Comparison of ENCODE assay signal across 8 mouse cellular contexts in the genomic region with DNA sequence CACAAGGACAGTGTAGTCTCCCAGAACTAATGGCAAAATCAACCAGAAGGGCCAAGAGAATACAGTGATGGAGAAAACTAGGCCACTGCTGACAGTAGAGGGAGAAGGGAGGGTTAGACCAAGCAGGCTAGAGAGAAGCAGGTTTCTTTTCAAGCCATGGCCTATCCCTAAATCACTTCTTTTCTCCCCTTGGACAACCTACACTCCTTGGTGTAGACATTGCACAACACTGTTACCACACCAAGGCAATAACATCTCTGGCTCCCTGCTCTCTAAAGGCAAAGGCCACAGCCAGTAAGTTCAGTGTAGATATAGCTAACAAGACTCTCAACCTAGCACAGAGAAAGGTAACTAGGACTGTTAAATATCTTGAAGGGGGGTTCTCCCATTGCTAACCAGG. TPM values are rescaled to one million over a fixed set of nuclear protein-coding genes. Genes with fewer than 3 reads are reported as not detected.
DNase-seq lines count a peak whose midpoint lies in the region; ATAC-seq and TF ChIP-seq lines count a peak whose summit lies in the region.

No protein-coding gene starts in this region.

- TF ChIP-seq CTCF in kidney, adult 2 months (conservative IDR thresholded peaks at IDR 0.05; ENCODE audit: insufficient read depth, insufficient read length, low read depth, low read length) = no peak

- H3K9me3 ChIP-seq in hindbrain, embryonic 14.5 days (ENCODE audit: control insufficient read depth, low read length) = no peaks in the 10 kb centered on the region
- H3K9me3 ChIP-seq in midbrain, embryonic 13.5 days = no peaks in the 10 kb centered on the region

- peak overlapping the region; percentile 9; the same call in 1 of the 2 replicates for H3K4me3 ChIP-seq in kidney, adult 2 months (ENCODE audit: insufficient read depth, low read depth, low read length)
- peak overlapping the region; percentile 75 for H3K4me3 ChIP-seq in brown adipose tissue, adult 24 weeks (ENCODE audit: insufficient read depth, low read depth, low read length)
- H3K4me3 ChIP-seq in hindbrain, embryonic 14.5 days (replicated peaks; ENCODE audit: low read length) = peak overlapping the region; percentile 92
- peak overlapping the region; percentile 96 for H3K4me3 ChIP-seq in midbrain, embryonic 13.5 days (replicated peaks)

- H3K4me1 ChIP-seq in kidney, adult 2 months (ENCODE audit: control insufficient read depth, insufficient read depth, low read length) = peaks cover 10% of the 10 kb centered on the region; the same call in 1 of the 2 replicates
- H3K4me1 ChIP-seq in brown adipose tissue, adult 24 weeks (ENCODE audit: control insufficient read depth, insufficient read depth, insufficient read length, low read length) = peaks cover 4% of the 10 kb centered on the region; the same call in 1 of the 2 replicates
- H3K4me1 ChIP-seq in hindbrain, embryonic 14.5 days (replicated peaks; ENCODE audit: control insufficient read depth, insufficient read depth, low read length) = peaks cover 16% of the 10 kb centered on the region
- peaks cover 29% of the 10 kb centered on the region for H3K4me1 ChIP-seq in midbrain, embryonic 13.5 days (replicated peaks)

- H3K4me2 ChIP-seq in hindbrain, embryonic 14.5 days (replicated peaks) = peak overlapping the region; percentile 84
- H3K4me2 ChIP-seq in midbrain, embryonic 13.5 days (replicated peaks) = peak overlapping the region; percentile 90

- no peak for DNase-seq in kidney, adult 2 months
- DNase-seq in kidney, adult 18-20 months = no peak
- no peak for DNase-seq in hindbrain, embryonic 14.5 days (ENCODE audit: low spot score)
- no peak for DNase-seq in layer of hippocampus, adult 8-10 months (ENCODE audit: low spot score in 2 of 2)
- no peak for DNase-seq in gastrocnemius, adult 18-20 months (ENCODE audit: low spot score)

- H3K9ac ChIP-seq in hindbrain, embryonic 14.5 days = no peak overlapping the region
- peak overlapping the region; percentile 95 for H3K9ac ChIP-seq in midbrain, embryonic 13.5 days (replicated peaks)

- H3K36me3 ChIP-seq in kidney, adult 2 months (ENCODE audit: control insufficient read depth, insufficient read depth, low read length) = no peaks in the 10 kb centered on the region
- H3K36me3 ChIP-seq in hindbrain, embryonic 14.5 days (replicated peaks; ENCODE audit: control insufficient read depth, insufficient read depth) = peaks cover 33% of the 10 kb centered on the region
- peaks cover 36% of the 10 kb centered on the region for H3K36me3 ChIP-seq in midbrain, embryonic 13.5 days

- no peak for ATAC-seq in hindbrain, embryonic 14.5 days (ENCODE audit: low FRiP score)
- no peak for ATAC-seq in midbrain, embryonic 13.5 days
- no peak for ATAC-seq in megakaryocyte-erythroid progenitor cell, adult 5-6 weeks (replicated peaks; ENCODE audit: low FRiP score, low TSS enrichment, poor library complexity, severe bottlenecking)

- no peaks in the 10 kb centered on the region for H3K27me3 ChIP-seq in kidney, adult 2 months (replicated peaks; ENCODE audit: control insufficient read depth, insufficient read depth, low read length)
- no peaks in the 10 kb centered on the region for H3K27me3 ChIP-seq in hindbrain, embryonic 14.5 days (ENCODE audit: control insufficient read depth, insufficient read depth, low read length)
- H3K27me3 ChIP-seq in midbrain, embryonic 13.5 days = peaks cover 13% of the 10 kb centered on the region

- no peak for TF ChIP-seq POLR2A in kidney, adult 2 months (IDR thresholded peaks at IDR 0.05; ENCODE audit: low read depth, low read length)

- no peak overlapping the region for H3K27ac ChIP-seq in kidney, adult 2 months (ENCODE audit: insufficient read depth, low read depth, low read length)
- H3K27ac ChIP-seq in brown adipose tissue, adult 24 weeks (replicated peaks; ENCODE audit: low read depth, low read length) = peak overlapping the region; percentile 90
- H3K27ac ChIP-seq in hindbrain, embryonic 14.5 days = no peak overlapping the region
- H3K27ac ChIP-seq in midbrain, embryonic 13.5 days = no peak overlapping the region

RNA-seq across cellular contexts. Expression of gene Lman2, which starts 1.4 kb away (rescaled TPM):
- polyA plus RNA-seq in kidney, adult 2 months (2012; rRNA removed) = 114 and 126 TPM in 2 replicates
- polyA plus RNA-seq in brown adipose tissue, adult 24 weeks (2012; ENCODE audit: insufficient read depth, insufficient read length, missing spikeins) = 87.3 and 88.0 TPM in 2 replicates
- 44.8 and 49.2 TPM in 2 replicates for polyA plus RNA-seq in hindbrain, embryonic 14.5 days (2014; fragmentation: Nextera tagmentation; extraction: Ambion mirVana)
- polyA plus RNA-seq in midbrain, embryonic 13.5 days (2015; fragmentation: Nextera tagmentation; extraction: Ambion mirVana) = 61.6 and 62.6 TPM in 2 replicates
- total RNA-seq in layer of hippocampus, adult 8-10 months (2022) = 10 to 100 TPM; 56.6 to 72.8 (median 65.0) TPM
- total RNA-seq in megakaryocyte-erythroid progenitor cell, adult 5-6 weeks (2014; fragmentation: Nextera tagmentation) = 110 and 122 TPM in 2 replicates
- 75.6 and 91.9 TPM in 2 replicates for total RNA-seq in megakaryocyte-erythroid progenitor cell, adult 5-6 weeks (2017)
- total RNA-seq in gastrocnemius, adult 18-20 months (2021) = 10 to 100 TPM; 33.0 to 38.9 TPM

RNA-seq across cellular contexts. Expression of gene Rgs14, which starts 8.4 kb away (rescaled TPM):
- 3.3 and 4.2 TPM in 2 replicates for polyA plus RNA-seq in kidney, adult 2 months (2012; rRNA removed)
- polyA plus RNA-seq in brown adipose tissue, adult 24 weeks (2012; ENCODE audit: insufficient read depth, insufficient read length, missing spikeins) = not detected in 2 replicates
- 0.40 and 0.72 TPM in 2 replicates for polyA plus RNA-seq in hindbrain, embryonic 14.5 days (2014; fragmentation: Nextera tagmentation; extraction: Ambion mirVana)
- polyA plus RNA-seq in midbrain, embryonic 13.5 days (2015; fragmentation: Nextera tagmentation; extraction: Ambion mirVana) = 0.14 and 0.39 TPM in 2 replicates
- total RNA-seq in layer of hippocampus, adult 8-10 months (2022) = 10 to 100 TPM; 86.8 to 97.9 (median 95.0) TPM
- 6.9 and 11.9 TPM in 2 replicates for total RNA-seq in megakaryocyte-erythroid progenitor cell, adult 5-6 weeks (2014; fragmentation: Nextera tagmentation)
- total RNA-seq in megakaryocyte-erythroid progenitor cell, adult 5-6 weeks (2017) = 1.8 and 3.2 TPM in 2 replicates
- total RNA-seq in gastrocnemius, adult 18-20 months (2021) = under 1 TPM; 0.24 to 0.43 TPM

RNA-seq across cellular contexts. Expression of gene Mxd3, which starts 31.5 kb away (rescaled TPM):
- polyA plus RNA-seq in kidney, adult 2 months (2012; rRNA removed) = 1.2 and 1.3 TPM in 2 replicates
- polyA plus RNA-seq in brown adipose tissue, adult 24 weeks (2012; ENCODE audit: insufficient read depth, insufficient read length, missing spikeins) = not detected in 2 replicates
- 8.4 and 8.7 TPM in 2 replicates for polyA plus RNA-seq in hindbrain, embryonic 14.5 days (2014; fragmentation: Nextera tagmentation; extraction: Ambion mirVana)
- 18.4 and 19.9 TPM in 2 replicates for polyA plus RNA-seq in midbrain, embryonic 13.5 days (2015; fragmentation: Nextera tagmentation; extraction: Ambion mirVana)
- total RNA-seq in layer of hippocampus, adult 8-10 months (2022) = 1 to 10 TPM in 2 of 4 experiments, under 1 TPM in 2; 0.82 to 1.5 (median 1.0) TPM
- 9.9 TPM in 1 of 2 replicates, not detected in the other for total RNA-seq in megakaryocyte-erythroid progenitor cell, adult 5-6 weeks (2014; fragmentation: Nextera tagmentation)
- 3.6 and 5.0 TPM in 2 replicates for total RNA-seq in megakaryocyte-erythroid progenitor cell, adult 5-6 weeks (2017)
- total RNA-seq in gastrocnemius, adult 18-20 months (2021) = not detected

RNA-seq across cellular contexts. Expression of gene Slc34a1, which starts 36.8 kb away (rescaled TPM):
- polyA plus RNA-seq in kidney, adult 2 months (2012; rRNA removed) = 9,073 and 10,701 TPM in 2 replicates
- not detected in 2 replicates for polyA plus RNA-seq in brown adipose tissue, adult 24 weeks (2012; ENCODE audit: insufficient read depth, insufficient read length, missing spikeins)
- polyA plus RNA-seq in hindbrain, embryonic 14.5 days (2014; fragmentation: Nextera tagmentation; extraction: Ambion mirVana) = 0.14 TPM in 1 of 2 replicates, not detected in the other
- polyA plus RNA-seq in midbrain, embryonic 13.5 days (2015; fragmentation: Nextera tagmentation; extraction: Ambion mirVana) = not detected in 2 replicates
- not detected for total RNA-seq in layer of hippocampus, adult 8-10 months (2022)
- not detected in 2 replicates for total RNA-seq in megakaryocyte-erythroid progenitor cell, adult 5-6 weeks (2014; fragmentation: Nextera tagmentation)
- not detected in 2 replicates for total RNA-seq in megakaryocyte-erythroid progenitor cell, adult 5-6 weeks (2017)
- total RNA-seq in gastrocnemius, adult 18-20 months (2021) = under 1 TPM in 1 of 2 experiments, not detected in 1; 0.66 TPM

RNA-seq across cellular contexts. Expression of gene Rab24, which starts 39.4 kb away (rescaled TPM):
- 81.8 and 89.8 TPM in 2 replicates for polyA plus RNA-seq in kidney, adult 2 months (2012; rRNA removed)
- polyA plus RNA-seq in brown adipose tissue, adult 24 weeks (2012; ENCODE audit: insufficient read depth, insufficient read length, missing spikeins) = 40.0 and 56.9 TPM in 2 replicates
- polyA plus RNA-seq in hindbrain, embryonic 14.5 days (2014; fragmentation: Nextera tagmentation; extraction: Ambion mirVana) = 92.6 and 95.8 TPM in 2 replicates
- polyA plus RNA-seq in midbrain, embryonic 13.5 days (2015; fragmentation: Nextera tagmentation; extraction: Ambion mirVana) = 99.5 and 108 TPM in 2 replicates
- 10 to 100 TPM; 75.4 to 84.1 (median 80.8) TPM for total RNA-seq in layer of hippocampus, adult 8-10 months (2022)
- 88.0 and 120 TPM in 2 replicates for total RNA-seq in megakaryocyte-erythroid progenitor cell, adult 5-6 weeks (2014; fragmentation: Nextera tagmentation)
- total RNA-seq in megakaryocyte-erythroid progenitor cell, adult 5-6 weeks (2017) = 13.0 and 30.0 TPM in 2 replicates
- total RNA-seq in gastrocnemius, adult 18-20 months (2021) = 10 to 100 TPM; 31.7 to 32.3 TPM

Comparison
In these comparisons a context has a peak if more than half of its experiments do, and no peak if none do; other contexts are left out.
1. H3K4me3 ChIP-seq: peak in every context shown above with its lines; median percentile 96 in midbrain, embryonic 13.5 days; 92 in hindbrain, embryonic 14.5 days; 75 in brown adipose tissue, adult 24 weeks; 9 in kidney, adult 2 months.